Mouse (Mus musculus): Measurements from ENCODE around the gene Ociad2.

DNA sequence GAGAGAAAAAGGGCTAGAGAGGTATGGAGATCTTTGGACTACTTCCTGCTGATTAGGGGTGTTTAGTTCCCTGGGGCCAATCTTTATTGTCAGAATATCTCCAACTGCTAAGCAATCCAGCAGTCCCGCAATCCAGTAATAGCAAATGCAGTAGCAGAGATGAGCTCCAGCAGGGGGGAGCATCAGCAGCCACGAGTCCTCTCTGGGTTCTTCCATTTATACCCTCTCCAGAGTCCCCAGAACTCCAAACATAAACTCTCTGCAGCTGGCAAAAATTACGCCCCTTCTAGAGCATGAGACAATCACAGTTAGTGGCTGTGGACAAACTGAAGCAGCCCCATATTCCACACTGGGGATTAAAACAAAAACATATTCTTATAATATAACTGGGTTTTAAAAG is 28.9 kb upstream of the Ociad2 start:
- TF ChIP-seq CTCF (IDR thresholded peaks at IDR 0.05; ENCODE audit: low read depth) (no peak), EP300 (optimal IDR thresholded peaks at IDR 0.05) (no peak)

Data from stomach, postnatal 0 days (tissue).